Mouse (Mus musculus) forebrain, embryonic 11.5 days (tissue): ENCODE measurements around the gene Sox1. TPM values are rescaled to one million over a fixed set of nuclear protein-coding genes. Genes with fewer than 3 reads are reported as not detected.

Source experiments
- ATAC-seq: fragments of 200-750 bp; cut with Nextera tagmentation; replicated peaks from 2 replicates; pipeline ENCODE4 v1.8.0; 2017; ENCODE audit warnings: moderate TSS enrichment; ENCODE audit not compliant: low FRiP score
- DNase-seq: peaks from one replicate; pipeline ENCODE4 v3.0.0-alpha.2; 2017; ENCODE audit warnings: low spot score
- H3K27ac ChIP-seq: fragments of 300-500 bp; sonication (generic); 2 replicates; pipeline ENCODE4 v1.5.1; 2014; ENCODE audit warnings: low read depth, low read length
- H3K27me3 ChIP-seq: fragments of 300-500 bp; sonication (generic); 2 replicates; pipeline ENCODE4 v1.6.1; 2014; ENCODE audit warnings: mild to moderate bottlenecking, low read length, mixed read lengths; ENCODE audit not compliant: control insufficient read depth, insufficient read depth
- H3K36me3 ChIP-seq: fragments of 300-500 bp; sonication (generic); 2 replicates; pipeline ENCODE4 v1.6.1; 2014; ENCODE audit warnings: mild to moderate bottlenecking, low read length, moderate library complexity, mixed read lengths; ENCODE audit not compliant: control insufficient read depth, insufficient read depth
- H3K4me1 ChIP-seq: fragments of 300-500 bp; sonication (generic); replicated peaks from 2 replicates; pipeline ENCODE4 v1.6.1; 2014; ENCODE audit warnings: low read length, mixed read lengths; ENCODE audit not compliant: control insufficient read depth, insufficient read depth
- H3K4me2 ChIP-seq: fragments of 300-500 bp; sonication (generic); 2 replicates; pipeline ENCODE4 v1.6.1; 2014; ENCODE audit warnings: low read depth, mild to moderate bottlenecking, low read length, moderate library complexity, mixed read lengths; ENCODE audit not compliant: severe bottlenecking
- H3K4me3 ChIP-seq: fragments of 300-500 bp; sonication (generic); 2 replicates; pipeline ENCODE4 v1.5.1; 2014; ENCODE audit warnings: low read depth, low read length
- H3K9ac ChIP-seq: fragments of 300-500 bp; sonication (generic); 2 replicates; pipeline ENCODE4 v1.6.1; 2014; ENCODE audit warnings: low read length
- H3K9me3 ChIP-seq: fragments of 300-500 bp; sonication (generic); 2 replicates; pipeline ENCODE4 v1.6.1; 2016; ENCODE audit warnings: low read length, mixed read lengths; ENCODE audit not compliant: control insufficient read depth
- WGBS: fragments of 180-500 bp; shearing (Covaris S2); extraction: QIAGEN DNeasy Blood & Tissue Kit; methylation state at CpG from one replicate; pipeline ENCODE4 v1.1.7; 2014; 5-methylcytosine and 5-hydroxymethylcytosine counted together
- polyA plus RNA-seq: library from polyadenylated mRNA; unstranded; fragments of >200 nt; fragmentation: Nextera tagmentation; extraction: Ambion mirVana; gene quantifications from 2 replicates; pipeline ENCODE4 v1.2.1, GENCODE M21; 2014

Gene Sox1
- polyA plus RNA-seq, 1 experiment from 2014 or later: 11.3 TPM

DNA sequence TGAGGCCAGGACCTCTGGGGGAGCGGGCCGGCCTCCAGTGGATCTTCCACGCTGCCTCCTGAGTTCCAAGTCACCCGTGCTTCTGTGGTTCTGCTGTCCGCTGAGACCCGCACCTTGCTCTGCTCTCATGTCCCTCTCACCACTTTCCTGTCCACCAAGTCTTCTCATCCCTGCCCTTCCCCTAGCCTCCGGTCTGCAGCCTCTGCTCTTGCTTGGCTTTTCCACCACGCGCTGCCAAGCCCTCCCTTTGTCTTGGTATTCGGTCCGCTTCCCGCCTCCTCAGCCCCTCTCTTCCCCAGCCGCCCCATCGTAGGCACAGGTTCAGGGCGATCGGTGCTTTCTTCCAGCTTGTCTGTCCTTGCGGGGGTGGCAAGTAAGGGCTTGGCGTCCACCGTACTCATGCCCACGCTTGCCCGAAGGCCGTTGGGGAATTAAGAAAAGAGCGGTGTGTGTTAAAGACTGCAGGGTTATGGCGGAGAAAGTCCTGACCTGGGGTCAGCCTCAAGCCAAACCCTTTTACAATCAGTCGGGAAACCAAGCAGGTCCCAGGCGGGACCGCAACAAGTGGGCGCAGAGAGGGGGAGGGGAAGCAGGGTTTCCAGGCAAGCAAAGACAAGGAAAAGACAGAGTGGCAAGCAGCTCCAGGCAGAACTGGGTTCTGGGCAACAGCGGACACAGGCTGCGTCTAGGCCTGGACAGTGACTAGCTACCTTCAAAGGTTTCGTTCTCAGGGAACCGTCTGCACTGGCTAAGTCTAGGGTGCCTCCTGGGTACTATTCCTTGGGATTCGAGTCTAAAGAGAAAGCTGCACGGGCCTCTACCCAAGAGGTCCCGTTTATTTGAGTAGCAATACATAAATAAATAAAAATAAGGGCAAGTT is 6.5 kb downstream of the Sox1 start:
- peak overlapping the region; percentile 94 for H3K4me3 ChIP-seq
- under 1% methylated on average over 35 of the region's 35 CpGs for WGBS
- no peaks in the 10 kb centered on the region for H3K9me3 ChIP-seq
- H3K4me1 ChIP-seq: peaks cover 35% of the 10 kb centered on the region
- DNase-seq: peak; percentile 84
- peaks cover 7% of the 10 kb centered on the region for H3K27me3 ChIP-seq
- ATAC-seq: peak; percentile 16; the same call in 1 of the 2 replicates
- no peaks in the 10 kb centered on the region for H3K36me3 ChIP-seq
- peak overlapping the region; percentile 88 for H3K9ac ChIP-seq
- H3K27ac ChIP-seq: peak overlapping the region; percentile 97
- H3K4me2 ChIP-seq: peak overlapping the region; percentile 91

DNA sequence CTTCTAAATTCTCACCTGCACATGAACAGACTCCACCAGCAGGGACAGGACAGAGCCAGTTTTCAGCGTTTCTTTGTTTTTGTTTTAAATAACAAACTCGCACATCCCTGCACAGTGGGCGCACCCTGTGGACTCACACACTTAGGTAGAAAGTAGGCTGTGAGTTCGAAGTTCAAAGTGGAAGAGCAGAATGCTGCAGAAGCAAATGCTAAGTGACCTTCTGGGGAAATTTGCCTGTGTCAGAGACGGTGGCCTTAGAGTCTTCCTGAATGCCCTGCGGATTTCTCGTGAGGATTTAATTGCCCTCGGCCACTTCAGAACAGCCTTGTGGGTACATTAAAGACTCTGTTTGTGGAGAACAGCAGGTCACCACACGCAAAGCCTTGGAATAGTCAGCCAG is 7.6 kb downstream of the Sox1 start:
- H3K4me1 ChIP-seq: peaks cover 42% of the 10 kb centered on the region
- peak overlapping the region; percentile 97; the same call in 1 of the 2 replicates for H3K27ac ChIP-seq
- DNase-seq (no peak), ATAC-seq (peak; percentile 25; the same call in 1 of the 2 replicates)
- whole genome bisulfite sequencing: under 1% methylated on average over 9 of the region's 9 CpGs
- peak overlapping the region; percentile 91; the same call in 1 of the 2 replicates for H3K4me2 ChIP-seq
- H3K4me3 ChIP-seq: no peak overlapping the region; the same call in 1 of the 2 replicates
- no peaks in the 10 kb centered on the region for H3K36me3 ChIP-seq
- no peaks in the 10 kb centered on the region for H3K9me3 ChIP-seq
- H3K27me3 ChIP-seq: peaks cover 8% of the 10 kb centered on the region
- peak overlapping the region; percentile 88 for H3K9ac ChIP-seq

DNA sequence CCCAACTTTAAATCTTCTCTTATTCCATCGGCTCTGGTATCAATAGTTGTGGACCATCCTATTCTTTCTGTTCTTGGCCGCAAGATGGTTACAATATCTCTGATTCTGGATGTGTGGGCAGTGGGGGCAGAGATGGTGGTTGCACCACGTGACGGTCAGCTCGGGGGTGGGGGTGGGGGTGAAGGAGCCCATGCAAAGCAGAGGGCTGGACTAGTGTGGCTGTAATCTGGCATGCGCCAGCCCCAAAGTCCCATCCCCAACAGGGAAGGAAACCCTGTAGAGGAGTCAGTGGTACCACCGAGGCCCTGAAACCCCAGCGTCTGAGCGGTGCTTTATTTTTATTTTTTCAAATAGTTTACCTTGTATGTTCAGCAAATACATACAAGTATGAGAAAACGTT is 12.9 kb downstream of the Sox1 start:
- Histone ChIP-seq H3K4me2 (peak overlapping the region; percentile 24; the same call in 1 of the 2 replicates), H3K27me3 (peaks cover 4% of the 10 kb centered on the region), H3K36me3 (no peaks in the 10 kb centered on the region), H3K27ac (no peak overlapping the region), H3K9me3 (peaks cover 3% of the 10 kb centered on the region; the same call in 1 of the 2 replicates), H3K4me1 (peaks cover 27% of the 10 kb centered on the region; the same call in 1 of the 2 replicates), H3K9ac (no peak overlapping the region; the same call in 1 of the 2 replicates), H3K4me3 (no peak overlapping the region)
- WGBS: 11% methylated on average over 10 of the region's 10 CpGs
- DNase-seq (no peak), ATAC-seq (peak; percentile 76; the same call in 1 of the 2 replicates)

DNA sequence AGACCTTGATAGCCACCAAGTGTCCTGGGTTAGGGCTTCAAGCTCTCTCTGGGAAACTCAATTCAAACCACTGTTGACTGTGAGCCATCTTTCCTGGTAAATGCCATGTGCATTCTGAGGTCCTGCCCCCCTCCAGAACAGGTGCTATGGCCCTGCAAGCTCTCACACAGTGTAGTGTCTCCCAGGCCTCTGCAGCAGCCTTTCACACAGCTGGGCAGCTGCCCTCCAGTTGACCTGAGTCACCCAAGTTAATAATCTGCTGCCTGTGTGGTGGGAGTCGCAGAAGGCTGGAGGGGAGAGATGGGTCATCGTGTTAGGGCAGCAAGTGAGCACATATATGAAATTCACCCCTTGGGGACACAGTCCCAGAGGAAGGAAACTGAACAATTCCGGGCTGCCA is 14.9 kb downstream of the Sox1 start:
- 50% methylated on average over 3 of the region's 3 CpGs for WGBS
- Histone ChIP-seq H3K4me2 (no peak overlapping the region), H3K27ac (no peak overlapping the region), H3K4me1 (peaks cover 16% of the 10 kb centered on the region; the same call in 1 of the 2 replicates), H3K4me3 (no peak overlapping the region), H3K27me3 (peaks cover 2% of the 10 kb centered on the region; the same call in 1 of the 2 replicates), H3K9me3 (peaks cover 3% of the 10 kb centered on the region; the same call in 1 of the 2 replicates), H3K9ac (no peak overlapping the region), H3K36me3 (no peaks in the 10 kb centered on the region)
- ATAC-seq (no peak), DNase-seq (no peak)

DNA sequence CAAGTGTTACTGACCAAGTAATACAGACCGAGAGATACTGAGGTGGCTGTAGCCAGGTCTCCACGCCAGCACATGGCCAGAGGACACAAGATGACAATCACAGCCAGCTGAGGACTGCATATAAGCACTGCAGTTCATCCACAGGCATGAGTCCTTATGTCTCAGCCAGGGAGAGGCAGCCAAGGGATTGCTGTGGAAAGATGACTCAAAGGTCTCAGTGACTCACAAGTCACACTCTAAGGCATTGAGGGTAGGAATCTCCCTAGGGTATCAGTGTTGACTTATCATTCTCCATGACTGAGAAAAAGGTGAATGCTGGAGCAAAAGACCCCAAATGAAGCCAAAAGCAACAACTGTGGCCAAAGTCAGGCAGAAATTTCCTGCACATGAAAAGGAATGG is 22.0 kb downstream of the Sox1 start:
- 94% methylated on average over 2 of the region's 2 CpGs for WGBS
- peak; percentile 7 for DNase-seq

DNA sequence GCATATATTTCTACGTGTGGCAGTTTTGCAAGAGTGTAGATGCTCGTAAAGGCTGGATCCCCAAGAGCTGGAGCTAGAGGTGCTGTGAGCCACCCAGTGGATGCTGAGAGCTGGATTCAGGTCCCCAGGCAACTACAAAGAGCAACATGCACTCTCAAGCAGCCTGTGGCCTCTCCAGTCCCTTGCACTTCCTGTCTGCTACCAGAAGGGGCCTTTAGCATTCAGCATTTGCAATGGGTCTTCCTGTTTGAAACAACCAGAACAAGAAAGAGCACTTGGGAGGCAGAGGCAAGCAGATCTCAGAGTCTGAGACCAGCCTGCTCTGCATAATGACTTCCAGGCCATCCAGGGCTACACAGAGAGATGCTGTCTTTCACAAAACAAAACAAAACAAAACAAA is 25.4 kb downstream of the Sox1 start:
- Histone ChIP-seq H3K27me3 (0 out of 2 replicates have a peak, but pooled peaks cover 2% of the 10 kb centered on the region), H3K4me1 (peaks cover 2% of the 10 kb centered on the region; the same call in 1 of the 2 replicates), H3K27ac (no peak overlapping the region), H3K9me3 (no peaks in the 10 kb centered on the region), H3K4me2 (no peak overlapping the region), H3K36me3 (no peaks in the 10 kb centered on the region), H3K9ac (no peak overlapping the region), H3K4me3 (no peak overlapping the region)
- ATAC-seq (no peak), DNase-seq (peak; percentile 47)
- WGBS: 90% methylated on average over 2 of the region's 2 CpGs

More for the DNA sequence above, 22.0 kb downstream of the Sox1 start:
- Histone ChIP-seq H3K9ac (no peak overlapping the region), H3K36me3 (no peaks in the 10 kb centered on the region), H3K4me3 (no peak overlapping the region), H3K27ac (no peak overlapping the region), H3K27me3 (no peaks in the 10 kb centered on the region; the same call in 1 of the 2 replicates), H3K9me3 (no peaks in the 10 kb centered on the region), H3K4me2 (no peak overlapping the region), H3K4me1 (peaks cover 2% of the 10 kb centered on the region; the same call in 1 of the 2 replicates)
- ATAC-seq: no peak

DNA sequence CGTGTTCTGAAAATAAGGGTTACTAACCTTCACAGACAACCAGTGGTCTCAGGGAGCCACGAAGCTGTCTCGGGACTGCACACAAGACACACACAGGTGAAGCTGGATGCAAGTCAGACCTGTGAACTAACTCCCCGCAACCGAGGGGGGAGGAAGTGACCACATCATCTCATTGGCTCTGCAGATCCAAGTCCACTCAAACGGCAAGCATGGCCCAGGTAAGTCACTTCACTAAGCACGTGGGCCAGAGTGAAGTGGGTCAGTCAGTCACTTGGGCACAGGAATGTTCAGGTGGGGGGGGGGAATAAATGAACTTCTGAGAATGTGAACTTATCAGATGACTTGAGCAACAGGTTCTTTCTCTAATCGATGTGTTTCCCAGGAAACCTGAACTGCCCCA is 30.8 kb downstream of the Sox1 start:
- H3K4me2 ChIP-seq: no peak overlapping the region
- DNase-seq: peak; percentile 33
- WGBS: 94% methylated on average over 8 of the region's 8 CpGs
- peaks cover 10% of the 10 kb centered on the region; the same call in 1 of the 2 replicates for H3K27me3 ChIP-seq
- no peak overlapping the region for H3K4me3 ChIP-seq
- H3K4me1 ChIP-seq: peaks cover 16% of the 10 kb centered on the region
- H3K27ac ChIP-seq: no peak overlapping the region
- no peaks in the 10 kb centered on the region for H3K36me3 ChIP-seq
- H3K9ac ChIP-seq: no peak overlapping the region
- no peak for ATAC-seq
- no peaks in the 10 kb centered on the region for H3K9me3 ChIP-seq

DNA sequence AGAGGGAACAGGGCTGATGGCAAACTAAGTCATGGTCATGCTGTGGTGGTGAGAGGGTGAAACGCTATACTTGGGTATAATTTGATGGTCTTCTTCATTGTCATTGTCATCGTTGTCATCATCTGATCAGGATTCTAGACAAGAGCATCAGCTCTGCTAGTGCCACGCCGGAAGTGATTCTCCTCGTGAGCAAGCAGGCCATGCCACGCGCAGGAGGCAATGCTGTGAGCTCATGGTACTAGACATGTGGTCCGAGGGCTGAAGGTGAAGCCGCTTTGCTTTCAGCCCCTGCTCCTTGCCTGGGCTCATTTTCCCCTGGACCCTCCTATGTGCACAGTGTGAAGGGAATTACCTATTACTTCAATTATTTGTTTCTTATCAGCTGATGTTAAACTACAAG is 32.3 kb downstream of the Sox1 start:
- H3K4me1 ChIP-seq: peaks cover 26% of the 10 kb centered on the region
- no peak overlapping the region for H3K4me3 ChIP-seq
- no peak overlapping the region for H3K27ac ChIP-seq
- WGBS: 86% methylated on average over 9 of the region's 9 CpGs
- no peaks in the 10 kb centered on the region for H3K36me3 ChIP-seq
- H3K4me2 ChIP-seq: no peak overlapping the region
- DNase-seq: no peak
- no peaks in the 10 kb centered on the region for H3K9me3 ChIP-seq
- ATAC-seq: no peak
- H3K27me3 ChIP-seq: peaks cover 14% of the 10 kb centered on the region; the same call in 1 of the 2 replicates
- H3K9ac ChIP-seq: no peak overlapping the region
